Mouse (Mus musculus) gonadal fat pad, adult 2 months (tissue): ENCODE data around the gene Setd3. TPM values are rescaled to one million over a fixed set of nuclear protein-coding genes. Genes with fewer than 3 reads are reported as not detected.

Source experiments
- DNase-seq: peaks from one replicate; pipeline ENCODE4 v3.0.0-alpha.2; 2012; ENCODE audit warnings: low read depth
- polyA plus RNA-seq: library from polyadenylated mRNA; depleted of rRNA; stranded (reverse); fragments of >200 nt; gene quantifications from 2 replicates; pipeline ENCODE4 v1.2.3, GENCODE M21; 2012

The Setd3 gene
- polyA plus RNA-seq, 1 experiment = 38.3 TPM

DNA sequence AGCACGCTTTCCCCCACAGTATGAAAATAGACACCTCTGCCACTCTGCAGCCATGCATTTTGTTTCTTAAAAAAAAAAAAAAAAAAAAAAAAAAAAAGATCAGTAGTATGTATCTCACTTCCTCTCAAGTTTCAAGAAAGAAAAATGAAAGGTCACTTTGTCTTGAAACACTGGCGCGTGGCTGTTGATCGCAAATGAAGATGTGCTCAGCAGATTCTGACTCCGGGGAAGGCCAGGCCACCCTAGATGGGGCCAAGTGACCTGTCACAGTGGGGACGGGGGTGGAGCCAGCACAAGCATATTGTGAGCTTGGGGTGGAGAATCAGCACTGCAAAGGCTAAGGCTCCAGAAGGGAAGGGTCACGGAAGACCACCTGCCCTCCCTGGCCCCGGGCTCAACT is 24.8 kb upstream of the Setd3 start:
- no peak for DNase-seq

DNA sequence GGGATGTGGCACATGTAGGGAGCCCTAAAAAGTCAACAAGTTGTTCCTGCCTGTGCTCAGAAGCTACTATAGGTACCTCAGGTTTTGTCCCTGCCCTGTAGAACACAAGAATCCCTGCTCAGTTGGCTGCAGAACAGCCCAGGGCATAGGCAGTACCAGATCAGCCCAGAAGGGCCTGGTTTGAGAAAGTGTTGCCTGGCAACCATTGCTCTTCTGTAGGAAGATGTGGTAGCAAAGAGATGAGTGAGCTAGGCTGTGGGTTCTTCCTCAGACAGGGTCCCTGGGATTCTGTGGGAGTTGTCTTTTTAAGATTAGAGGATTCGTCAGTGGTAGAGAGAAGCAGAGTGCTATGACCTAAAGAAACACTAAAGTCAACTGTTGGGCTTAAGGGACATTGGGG is 21.0 kb upstream of the Setd3 start:
- no peak for DNase-seq

DNA sequence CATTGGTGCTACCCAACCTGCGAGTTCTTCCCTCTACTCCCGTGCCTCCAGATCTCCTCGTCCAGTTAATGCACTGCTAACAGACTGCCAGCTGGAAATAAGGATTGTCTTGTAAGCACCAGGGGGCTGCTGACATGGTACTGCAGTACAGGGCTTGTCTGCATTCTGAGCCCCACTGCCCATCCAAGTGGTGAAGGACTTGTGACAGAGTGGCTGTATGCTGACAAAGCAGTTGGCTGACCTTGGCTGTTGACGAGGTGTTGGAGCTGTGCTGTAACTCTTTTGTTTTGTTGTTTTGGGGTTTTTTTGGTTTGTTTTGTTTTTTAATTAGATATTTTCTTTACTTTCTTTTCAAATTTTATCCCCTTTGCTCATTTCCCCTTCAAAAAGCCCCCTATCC is 19.3 kb upstream of the Setd3 start:
- no peak for DNase-seq

DNA sequence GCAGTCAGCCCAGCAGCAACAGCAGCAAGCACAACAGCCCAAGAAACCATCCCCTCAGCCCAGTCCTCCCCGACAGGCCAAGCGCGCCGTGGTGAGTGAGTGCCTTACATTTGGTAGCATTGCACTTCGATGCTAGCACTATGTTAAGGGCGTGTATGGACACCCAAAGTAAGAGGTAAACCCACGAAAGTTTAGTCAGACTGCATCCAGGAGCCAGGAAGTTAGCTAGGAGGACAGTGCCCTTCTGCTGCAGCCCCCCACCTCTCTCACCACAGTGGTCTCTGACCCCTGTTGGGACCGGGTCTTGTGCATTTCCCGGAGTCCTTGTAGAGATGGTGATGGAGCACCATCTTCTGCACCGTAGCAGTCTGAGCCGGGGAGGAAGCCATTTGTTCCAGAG is 16.6 kb upstream of the Setd3 start:
- DNase-seq = no peak

DNA sequence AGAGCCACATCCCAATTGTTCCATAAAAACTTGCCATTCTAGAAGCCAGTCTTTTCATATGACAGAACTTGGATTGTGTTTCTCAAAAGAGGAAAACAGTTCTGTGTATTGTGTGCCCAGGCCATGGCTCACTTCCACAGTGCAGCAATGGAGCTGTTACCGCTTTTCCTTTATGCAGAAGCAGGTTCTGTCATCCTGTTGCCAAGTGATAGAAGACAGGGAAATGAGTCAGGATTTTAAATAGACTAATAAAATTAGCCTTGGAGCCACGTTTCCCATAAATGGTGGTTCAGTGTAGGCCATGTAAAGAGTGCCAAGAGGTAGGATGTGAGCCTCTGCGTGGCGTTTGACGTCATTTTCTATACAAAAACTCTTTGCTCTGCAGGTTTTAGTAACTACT is 14.8 kb upstream of the Setd3 start:
- DNase-seq = no peak

DNA sequence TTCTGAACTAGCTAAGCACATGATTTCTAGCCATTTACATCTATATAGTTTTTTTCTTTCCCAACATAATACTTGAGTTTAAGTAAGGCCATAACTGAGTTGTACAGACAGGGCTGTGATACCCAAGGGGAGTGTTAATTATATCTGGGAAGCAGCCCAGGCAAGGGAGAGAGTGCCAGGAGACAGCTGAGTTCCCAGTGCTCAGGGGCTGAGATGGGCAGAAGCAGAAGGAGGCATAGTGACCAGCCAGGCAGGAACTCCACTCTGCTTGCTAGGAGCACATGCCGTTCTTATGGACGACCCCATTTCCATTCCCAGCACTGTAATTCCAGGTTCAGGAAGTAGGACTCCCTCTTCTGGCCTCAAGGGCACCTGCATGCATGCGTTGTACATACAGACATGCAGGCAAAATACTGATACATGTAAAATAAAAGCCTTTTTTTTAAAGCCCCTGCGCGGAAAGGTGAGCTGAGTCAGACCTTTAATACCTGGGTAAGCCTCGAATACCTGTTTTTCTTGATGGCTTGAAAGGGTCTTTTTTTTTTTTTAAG is 8.5 kb upstream of the Setd3 start:
- DNase-seq = no peak

DNA sequence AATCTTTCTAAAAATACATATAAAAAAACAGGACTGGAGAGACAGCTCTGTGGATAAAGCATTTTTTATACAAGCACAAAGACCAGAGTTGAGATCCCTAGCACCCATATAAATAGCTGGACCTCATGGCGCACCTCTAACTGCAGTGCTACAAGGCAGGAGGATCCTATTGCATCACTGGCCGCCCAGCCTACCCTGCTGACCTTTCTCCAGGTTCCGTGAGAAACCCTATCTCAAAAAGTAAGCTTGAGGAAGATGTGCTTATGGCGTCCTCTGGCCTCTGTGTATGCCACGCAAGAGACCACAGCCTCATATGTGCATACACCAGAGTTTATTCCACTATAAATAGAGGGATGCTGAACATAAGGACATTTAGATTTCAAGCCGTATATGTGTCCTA is 2.6 kb upstream of the Setd3 start:
- no peak for DNase-seq

DNA sequence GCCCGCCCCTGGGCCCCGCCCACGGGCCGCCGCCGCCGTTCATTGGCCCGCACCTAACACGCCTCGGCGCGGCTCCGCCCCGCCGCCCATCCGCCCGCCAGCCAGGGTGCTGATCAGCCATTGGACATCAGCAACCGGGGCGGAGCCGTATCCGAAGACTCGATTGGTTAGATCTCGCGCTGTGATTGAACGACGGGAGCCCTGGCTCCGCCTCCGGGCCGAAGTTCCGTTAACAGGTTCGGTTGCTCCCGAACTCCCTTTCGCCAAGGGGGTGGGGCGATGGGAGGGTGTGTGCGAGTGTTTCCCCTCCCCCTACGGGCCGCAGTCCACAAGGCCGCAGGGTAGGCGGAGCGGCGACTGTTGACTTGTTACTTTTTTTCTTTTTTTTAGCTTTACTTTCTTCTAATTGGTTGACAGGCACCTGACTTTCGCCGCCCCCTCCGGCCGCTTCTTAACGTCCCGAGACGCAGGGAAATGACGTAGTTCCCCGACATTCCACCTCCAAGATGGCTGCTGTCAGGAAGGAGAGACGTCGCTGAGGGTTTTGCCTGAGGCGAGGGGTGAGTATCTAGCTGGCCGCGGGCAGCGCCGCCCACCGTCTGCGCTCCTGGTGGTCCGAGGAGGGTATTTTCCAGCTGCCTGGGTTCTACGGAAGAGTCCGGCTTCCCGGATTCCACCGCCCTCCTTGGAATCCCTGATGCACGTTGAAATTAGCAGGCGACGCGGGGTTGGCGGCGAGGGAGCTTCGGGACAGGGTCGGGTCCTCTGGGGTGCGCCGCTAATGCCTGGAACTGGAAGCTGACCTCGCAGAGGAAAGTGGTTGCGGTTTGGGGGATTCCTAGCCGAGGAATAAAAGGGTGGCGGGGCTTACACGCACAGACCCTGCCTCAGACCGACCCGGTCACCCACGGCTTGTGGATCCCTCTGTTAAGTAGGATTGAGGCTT is 480 bp upstream of the Setd3 start, which contains the start of gene Ccnk:
Gene Ccnk, plus strand, starts transcription at position 259 of the 946 bp plus-strand sequence.
- peak; percentile 95 for DNase-seq

DNA sequence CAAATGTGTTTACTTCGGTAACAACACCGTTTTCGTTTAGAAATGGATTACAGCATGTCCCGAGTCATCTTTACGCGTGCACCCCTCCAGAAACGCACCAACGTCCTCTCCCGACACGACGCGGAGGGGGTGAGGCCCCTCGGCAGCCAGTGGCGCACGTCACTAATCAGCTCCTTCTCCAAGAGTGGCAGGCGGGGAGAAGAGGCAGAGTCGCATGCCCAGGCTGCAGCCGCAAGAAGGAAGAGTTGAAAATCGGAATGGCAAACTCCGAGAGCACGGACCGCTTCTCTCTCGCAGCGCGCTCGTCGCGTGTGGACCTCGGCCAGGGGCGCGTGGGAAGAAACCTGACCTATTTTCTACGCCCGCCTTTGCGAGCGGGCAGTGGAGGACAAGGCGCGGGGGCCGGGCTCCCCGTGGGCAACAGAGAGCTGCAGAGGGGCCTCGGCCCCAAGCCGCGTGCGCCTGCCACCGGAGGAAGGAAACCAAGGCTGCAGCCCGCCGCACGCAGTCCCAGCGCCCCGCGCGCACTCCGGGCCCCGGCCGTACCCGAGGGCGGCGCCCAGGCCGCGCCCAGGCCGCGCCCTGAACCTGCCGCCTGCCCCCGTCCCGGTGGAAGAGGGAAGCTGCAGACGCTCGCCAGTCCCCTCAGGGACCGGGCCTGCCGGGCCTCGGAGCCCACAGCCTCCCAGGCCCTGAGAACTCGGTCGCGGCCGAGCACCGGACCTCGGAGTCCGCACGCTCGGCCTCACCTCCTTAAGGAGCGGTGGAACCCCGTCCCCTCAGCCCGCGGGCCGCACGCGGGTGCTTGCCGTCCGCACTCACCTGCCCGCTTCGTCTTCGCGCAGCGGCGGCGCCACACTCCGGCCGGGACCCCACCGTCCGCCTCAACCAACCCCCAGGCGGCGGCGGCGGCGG is 526 bp downstream of the Setd3 start:
- no peak for DNase-seq

DNA sequence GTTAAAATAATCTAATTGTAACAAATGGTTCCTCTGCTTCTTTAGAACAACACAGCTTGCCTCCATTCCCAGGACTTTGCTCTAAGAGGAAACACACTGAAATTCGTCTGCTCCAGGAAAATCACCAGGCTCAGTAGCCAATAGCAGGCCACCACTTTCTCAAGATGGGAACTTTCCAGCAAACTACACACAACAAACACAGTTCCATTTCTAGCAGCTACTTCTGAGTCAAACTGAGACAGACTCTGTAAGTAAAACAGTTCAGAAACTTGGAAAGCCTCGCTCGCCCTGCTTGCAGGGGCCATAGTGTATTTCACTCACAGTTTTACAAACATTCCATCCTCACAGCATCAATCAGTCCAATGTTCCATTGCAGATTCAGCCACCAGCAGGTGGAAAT is 2.7 kb downstream of the Setd3 start:
- no peak for DNase-seq

DNA sequence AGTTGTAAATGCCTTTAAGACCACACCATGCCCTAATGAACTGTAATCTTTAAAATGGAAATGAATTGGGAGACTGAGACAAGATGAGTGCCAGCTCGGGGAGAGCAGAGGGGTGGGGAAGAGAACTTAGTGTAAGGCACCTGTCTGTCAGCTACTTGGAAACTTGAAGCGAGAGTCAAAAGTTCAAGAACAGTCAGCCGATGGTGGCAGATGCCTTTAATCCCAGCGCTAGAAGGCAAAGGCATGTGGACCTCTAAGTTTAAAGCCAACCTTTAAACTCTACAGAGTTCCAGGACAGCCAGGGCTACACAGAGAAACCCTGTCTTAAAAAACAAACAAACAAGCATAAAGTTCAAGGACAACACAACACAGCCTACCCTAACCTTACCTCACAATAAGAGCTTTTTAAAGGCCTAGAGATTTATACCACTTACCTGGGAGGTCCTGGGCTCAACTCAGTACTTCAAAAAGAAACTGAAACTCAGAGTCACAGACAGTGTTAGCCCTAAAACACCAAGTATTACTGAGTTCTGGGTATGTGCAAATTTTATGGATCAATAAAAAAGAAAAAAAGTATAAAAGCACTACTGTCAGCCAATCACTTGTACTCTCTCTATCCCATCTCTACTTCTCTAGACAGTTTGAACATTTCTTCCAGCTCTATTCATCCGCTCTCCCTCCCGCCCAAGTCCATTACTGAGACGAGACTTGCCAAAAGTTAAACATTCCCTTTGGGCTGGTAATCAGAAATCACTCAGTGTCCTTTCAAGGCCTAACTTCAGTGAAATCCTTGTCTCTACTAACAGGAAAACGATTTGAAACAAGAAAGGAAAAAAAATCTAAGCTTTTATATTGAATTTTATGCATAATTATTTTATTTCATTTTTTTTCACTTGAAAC is 4.3 kb downstream of the Setd3 start:
- no peak for DNase-seq

DNA sequence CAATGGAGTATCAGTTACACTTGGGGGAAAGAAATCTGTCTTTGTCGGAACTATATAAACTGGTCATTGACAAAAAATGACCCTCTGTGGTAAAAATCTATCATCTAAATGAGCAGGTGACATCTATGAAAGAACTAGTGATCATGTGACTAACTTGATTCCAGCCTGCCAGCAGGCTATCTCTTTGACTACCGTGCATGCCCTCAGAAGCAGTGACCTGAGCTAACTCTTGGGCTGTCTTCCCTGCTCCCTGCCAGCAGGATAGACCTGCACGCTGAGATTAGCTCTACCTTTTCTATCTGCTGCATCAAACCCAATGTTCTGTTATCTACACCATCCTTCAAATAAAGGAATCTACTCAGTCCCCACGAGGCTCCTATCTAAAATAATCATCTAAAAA is 6.5 kb downstream of the Setd3 start:
- DNase-seq = no peak

DNA sequence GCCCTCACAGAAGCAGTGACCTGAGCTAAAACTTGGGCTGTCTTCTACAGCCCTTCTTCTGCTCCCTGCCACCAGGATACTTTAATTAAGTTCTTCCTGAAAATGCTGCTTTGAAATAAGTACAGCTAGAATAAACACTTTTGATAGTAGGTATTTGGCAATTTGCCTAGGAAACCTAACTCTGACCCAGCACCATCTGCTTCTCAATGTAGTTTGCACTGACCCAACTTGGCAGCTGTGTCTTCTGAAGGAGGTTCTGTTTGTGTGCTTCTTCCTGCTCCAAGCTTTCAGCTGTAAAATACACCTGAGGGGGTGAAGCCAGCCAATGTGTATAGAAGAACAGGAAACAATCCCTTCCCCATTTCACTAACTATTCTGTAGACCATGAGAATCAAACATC is 7.8 kb downstream of the Setd3 start:
- no peak for DNase-seq

DNA sequence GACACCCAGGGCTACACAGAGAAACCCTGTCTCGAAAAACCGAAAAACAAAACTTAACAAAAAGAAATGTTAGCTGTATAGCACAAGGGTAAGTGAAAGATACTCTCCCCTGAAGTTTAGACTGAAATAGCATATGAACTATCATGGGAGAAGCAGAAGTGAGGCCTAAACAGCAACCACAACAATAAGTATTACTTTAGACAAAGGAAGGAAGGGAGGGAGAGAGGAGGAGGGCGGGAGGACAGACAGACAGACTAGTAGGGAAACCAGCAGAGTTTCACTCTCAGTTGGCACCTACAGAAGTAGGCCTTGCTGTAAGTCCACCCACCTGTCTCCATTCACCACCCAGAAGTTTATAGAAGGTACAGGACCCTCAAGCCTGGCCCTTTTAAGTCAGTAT is 8.6 kb downstream of the Setd3 start:
- no peak for DNase-seq

DNA sequence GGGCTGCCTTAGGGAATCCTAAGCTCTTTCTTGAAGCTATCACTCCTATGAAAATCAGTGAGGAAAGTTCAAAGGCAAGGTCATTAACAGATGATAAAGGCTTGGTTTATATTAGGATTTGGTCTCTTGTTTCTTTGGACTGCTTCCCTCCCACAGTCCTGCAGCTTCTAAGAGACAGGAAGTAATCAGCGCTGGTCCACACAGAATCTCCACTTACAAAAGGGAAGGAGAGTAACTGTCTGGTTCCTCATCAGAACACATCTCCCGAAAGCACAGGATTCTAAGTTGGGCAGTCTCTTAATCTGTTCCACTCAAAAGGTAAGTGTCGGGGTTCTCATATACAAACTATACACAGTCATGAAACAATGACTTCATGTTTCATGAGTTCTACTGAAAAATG is 10.2 kb downstream of the Setd3 start:
- DNase-seq = no peak

DNA sequence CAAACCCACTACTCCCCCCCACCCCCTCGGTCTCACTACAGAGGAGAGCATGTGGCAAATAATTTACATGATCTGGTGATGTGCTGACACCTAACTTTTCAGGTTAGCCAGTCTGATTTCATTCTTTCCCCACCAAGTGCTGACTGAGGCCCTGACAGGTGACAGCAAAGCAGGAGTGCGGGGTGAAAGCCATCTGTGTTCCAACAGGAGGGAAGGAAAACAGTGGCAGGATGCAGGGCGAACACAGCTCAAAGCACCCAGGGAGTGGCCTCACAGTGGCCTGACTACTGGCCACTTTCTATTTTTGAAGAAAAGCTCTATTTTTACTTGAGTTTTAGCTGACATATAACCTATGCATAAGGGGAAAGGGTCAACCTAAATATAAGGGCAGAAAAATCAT is 15.4 kb downstream of the Setd3 start:
- DNase-seq = no peak

DNA sequence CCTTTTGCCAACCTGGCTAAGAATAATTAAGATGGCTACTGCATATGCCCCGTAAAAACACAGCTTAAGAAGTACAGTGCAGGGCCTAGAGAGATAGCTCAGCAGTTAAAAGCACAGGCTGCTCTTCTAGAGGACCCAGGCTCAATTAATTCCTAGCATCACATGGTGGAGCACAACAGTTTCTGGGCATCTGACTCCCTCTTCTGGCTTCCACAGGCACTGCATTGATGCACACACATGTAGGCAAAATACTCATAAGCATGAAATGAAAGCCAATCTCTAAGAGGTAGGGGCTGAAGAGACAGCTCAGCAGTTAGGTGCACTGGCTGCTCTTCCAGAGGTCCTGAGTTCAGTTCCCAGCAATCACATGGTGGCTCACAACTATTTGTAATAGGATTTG is 17.1 kb downstream of the Setd3 start:
- no peak for DNase-seq

DNA sequence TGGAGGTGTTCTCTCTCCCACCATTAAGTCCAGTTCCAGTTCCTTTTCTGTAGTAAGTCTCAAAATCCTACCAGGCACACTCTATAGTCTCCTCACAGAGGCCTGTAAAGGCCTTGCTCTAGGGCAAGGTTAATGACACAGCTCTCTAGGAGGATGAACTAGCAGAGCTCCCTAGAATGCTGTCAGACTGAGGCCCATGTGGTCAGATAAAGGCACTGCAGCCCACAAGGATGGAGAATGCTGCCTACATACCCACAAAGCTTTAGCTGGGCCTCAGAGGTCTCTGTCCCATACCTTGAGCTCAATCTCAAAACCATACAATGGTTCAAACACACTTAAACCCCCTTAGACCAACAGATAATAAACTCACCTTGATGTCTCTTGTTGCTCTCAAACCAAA is 19.3 kb downstream of the Setd3 start:
- DNase-seq = no peak

DNA sequence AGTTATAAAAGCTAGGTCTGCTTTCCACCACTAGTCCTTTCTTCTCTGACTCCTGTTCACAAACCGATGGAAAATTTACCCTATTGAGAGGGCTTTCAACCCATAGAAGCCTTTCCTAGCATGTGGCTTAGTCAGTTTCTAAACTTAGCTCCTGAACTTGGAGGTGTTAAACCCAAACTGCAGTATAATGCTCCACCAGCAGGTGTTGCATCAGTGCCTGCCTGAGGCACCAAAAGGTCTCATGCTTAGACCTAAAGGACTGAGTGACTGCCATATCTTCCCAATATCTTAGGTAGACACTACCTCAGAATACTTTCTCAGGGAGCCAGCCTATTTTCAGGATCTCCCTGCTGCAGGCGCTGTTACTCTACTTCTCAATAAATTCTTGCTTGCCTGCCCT is 26.4 kb downstream of the Setd3 start:
- DNase-seq = no peak

DNA sequence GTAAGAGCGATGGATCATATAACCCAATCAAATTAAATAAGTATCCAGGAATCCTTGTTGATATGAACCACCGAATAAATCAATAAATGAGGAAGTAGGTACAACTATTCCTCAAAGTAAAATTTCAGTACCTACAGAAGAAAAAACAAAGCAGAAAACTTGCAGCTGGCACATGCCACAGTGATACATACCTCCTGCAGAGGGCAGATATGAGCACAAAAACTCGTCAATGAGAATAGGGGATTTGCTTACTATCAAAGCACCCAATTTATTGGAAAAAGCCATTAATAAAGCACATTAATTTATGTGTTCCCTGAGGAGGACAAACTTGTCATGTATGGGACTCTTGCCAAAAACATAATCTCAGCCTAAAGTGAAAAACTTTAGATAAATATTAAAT is 29.4 kb downstream of the Setd3 start:
- DNase-seq = no peak

DNA sequence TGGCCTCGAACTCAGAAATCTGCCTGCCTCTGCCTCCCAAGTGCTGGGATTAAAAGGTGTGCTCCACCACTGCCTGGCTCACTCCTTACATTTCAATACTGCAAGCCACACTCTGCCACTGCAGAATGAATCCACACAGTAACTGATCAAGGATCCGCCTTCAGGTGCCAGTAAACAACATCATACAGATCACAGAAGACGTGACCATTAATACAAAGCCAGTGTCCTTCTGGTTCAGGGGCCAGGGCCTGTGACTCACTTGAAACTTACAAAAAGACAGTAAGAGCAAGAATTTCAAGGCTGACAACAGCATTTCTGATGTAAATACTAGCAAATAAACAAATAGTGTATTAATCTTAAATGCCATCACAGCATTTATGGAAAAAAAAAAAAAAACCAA is 33.9 kb downstream of the Setd3 start:
- no peak for DNase-seq
